Mouse (Mus musculus) liver, embryonic 15.5 days (tissue): Measurements from ENCODE around the gene Mpv17l2. TPM values are rescaled to one million over a fixed set of nuclear protein-coding genes. Genes with fewer than 3 reads are reported as not detected.

Experiments
- ATAC-seq: fragments of 200-750 bp; cut with Nextera tagmentation; 2 replicates; pipeline ENCODE4 v1.8.0; 2017; ENCODE audit warnings: moderate number of reproducible peaks, mild to moderate bottlenecking, moderate library complexity; ENCODE audit not compliant: insufficient read depth
- H3K27ac ChIP-seq: fragments of 300-500 bp; sonication (generic); replicated peaks from 2 replicates; pipeline ENCODE4 v1.5.1; 2015; ENCODE audit warnings: mild to moderate bottlenecking, inconsistent platforms
- H3K27me3 ChIP-seq: fragments of 300-500 bp; sonication (generic); 2 replicates; pipeline ENCODE4 v1.6.1; 2015; ENCODE audit warnings: mild to moderate bottlenecking, inconsistent platforms
- H3K36me3 ChIP-seq: fragments of 300-500 bp; sonication (generic); replicated peaks from 2 replicates; pipeline ENCODE4 v1.6.1; 2015; ENCODE audit warnings: moderate library complexity, mild to moderate bottlenecking, inconsistent platforms
- H3K4me1 ChIP-seq: fragments of 300-500 bp; sonication (generic); replicated peaks from 2 replicates; pipeline ENCODE4 v1.6.1; 2015; ENCODE audit warnings: inconsistent platforms
- H3K4me2 ChIP-seq: fragments of 300-500 bp; sonication (generic); 2 replicates; pipeline ENCODE4 v1.6.1; 2015; ENCODE audit warnings: moderate library complexity, mild to moderate bottlenecking, inconsistent platforms
- H3K4me3 ChIP-seq: fragments of 300-500 bp; sonication (generic); replicated peaks from 2 replicates; pipeline ENCODE4 v1.5.1; 2015; ENCODE audit warnings: mild to moderate bottlenecking, inconsistent platforms
- H3K9ac ChIP-seq: fragments of 300-500 bp; sonication (generic); 2 replicates; pipeline ENCODE4 v1.6.1; 2015; ENCODE audit warnings: moderate library complexity, mild to moderate bottlenecking, inconsistent platforms
- H3K9me3 ChIP-seq: fragments of 300-500 bp; sonication (generic); replicated peaks from 2 replicates; pipeline ENCODE4 v1.6.1; 2016; ENCODE audit warnings: inconsistent platforms
- WGBS: fragments of 180-500 bp; shearing (Covaris S2); methylation state at CpG from one replicate; pipeline ENCODE4 v1.1.7; 2015; ENCODE audit warnings: mixed read lengths; ENCODE audit not compliant: insufficient replicate concordance; 5-methylcytosine and 5-hydroxymethylcytosine counted together
- polyA plus RNA-seq: library from polyadenylated mRNA; unstranded; fragments of >200 nt; fragmentation: Nextera tagmentation; extraction: Ambion mirVana; gene quantifications from 2 replicates; pipeline ENCODE4 v1.2.1, GENCODE M21; 2015

The Mpv17l2 gene
- polyA plus RNA-seq, 1 experiment from 2014 or later, result 37.8 TPM

- Histone ChIP-seq H3K4me2 (no peak overlapping the region), H3K9me3 (no peaks in the 10 kb centered on the region), H3K4me1 (peaks cover 80% of the 10 kb centered on the region), H3K27ac (no peak overlapping the region), H3K9ac (no peak overlapping the region), H3K4me3 (no peak overlapping the region), H3K27me3 (peaks cover 70% of the 10 kb centered on the region), H3K36me3 (no peaks in the 10 kb centered on the region)
- ATAC-seq, result no peak
- whole genome bisulfite sequencing, result 56% methylated on average over 10 of the region's 10 CpGs
Observed at GRCm38 (mm10) chr8:70800648-70801047, 39.9 kb upstream of the Mpv17l2 start.

- H3K27ac ChIP-seq, result peak overlapping the region; percentile 58
Observed at GRCm38 (mm10) chr8:70798281-70798680, 37.5 kb upstream of the Mpv17l2 start.

DNA sequence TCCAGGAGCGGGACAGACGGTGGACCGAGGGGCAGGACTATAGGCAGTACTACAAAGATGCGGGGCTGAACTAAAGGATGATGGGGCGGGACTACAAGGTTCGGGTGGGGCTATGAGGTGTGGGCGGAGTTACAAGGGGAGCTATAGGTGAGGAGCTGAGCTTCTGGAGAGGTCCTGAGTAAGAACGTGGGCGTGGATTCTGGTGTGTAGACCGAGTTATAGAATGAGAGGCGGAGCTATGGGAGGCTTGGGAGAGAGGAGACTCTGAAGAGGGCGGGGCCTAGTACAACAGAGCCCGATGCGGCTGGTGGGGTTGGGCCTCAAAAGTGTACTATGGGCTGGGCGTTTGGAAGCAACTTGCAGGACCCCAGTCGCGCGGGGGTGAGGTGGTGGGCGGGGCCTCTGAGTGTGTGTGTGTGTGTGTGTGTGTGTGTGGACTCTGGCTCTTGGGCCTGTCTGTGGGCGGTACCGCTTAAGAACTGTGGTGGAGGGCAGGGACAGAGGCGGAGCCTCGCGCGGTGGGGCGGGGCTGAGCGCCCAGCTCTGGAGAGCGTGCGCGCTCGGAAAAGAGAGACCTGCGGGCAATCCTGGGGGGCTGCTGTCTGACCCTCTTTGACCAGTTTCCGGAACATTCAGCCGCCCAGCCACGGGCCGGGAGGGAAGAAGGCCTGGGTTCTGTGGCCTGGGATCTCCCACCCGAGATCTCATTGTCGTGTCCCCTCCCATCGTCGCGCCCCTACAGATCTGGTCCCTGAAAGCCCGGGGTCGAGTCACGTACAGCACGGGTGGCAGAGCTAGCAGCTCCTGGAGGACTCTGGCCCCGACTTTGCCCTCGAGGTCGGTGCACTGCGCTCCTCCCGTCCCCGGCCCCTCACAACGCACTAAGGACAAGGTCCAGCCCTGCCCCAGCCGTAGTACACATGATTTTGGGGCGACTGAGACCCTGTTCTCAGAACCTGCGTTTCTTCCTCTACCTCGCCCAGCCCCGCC, 36.6 kb upstream of the Mpv17l2 start:
- peaks cover 2% of the 10 kb centered on the region; the same call in 1 of the 2 replicates for H3K9me3 ChIP-seq

More at GRCm38 (mm10) chr8:70798281-70798680, 37.5 kb upstream of the Mpv17l2 start:
- Histone ChIP-seq H3K4me1 (peaks cover 65% of the 10 kb centered on the region), H3K4me3 (peak overlapping the region; percentile 64), H3K4me2 (peak overlapping the region; percentile 92), H3K36me3 (no peaks in the 10 kb centered on the region), H3K9me3 (no peaks in the 10 kb centered on the region), H3K9ac (no peak overlapping the region; the same call in 1 of the 2 replicates), H3K27me3 (peaks cover 77% of the 10 kb centered on the region)
- 16% methylated on average over 15 of the region's 15 CpGs for WGBS
- ATAC-seq, result no peak

DNA sequence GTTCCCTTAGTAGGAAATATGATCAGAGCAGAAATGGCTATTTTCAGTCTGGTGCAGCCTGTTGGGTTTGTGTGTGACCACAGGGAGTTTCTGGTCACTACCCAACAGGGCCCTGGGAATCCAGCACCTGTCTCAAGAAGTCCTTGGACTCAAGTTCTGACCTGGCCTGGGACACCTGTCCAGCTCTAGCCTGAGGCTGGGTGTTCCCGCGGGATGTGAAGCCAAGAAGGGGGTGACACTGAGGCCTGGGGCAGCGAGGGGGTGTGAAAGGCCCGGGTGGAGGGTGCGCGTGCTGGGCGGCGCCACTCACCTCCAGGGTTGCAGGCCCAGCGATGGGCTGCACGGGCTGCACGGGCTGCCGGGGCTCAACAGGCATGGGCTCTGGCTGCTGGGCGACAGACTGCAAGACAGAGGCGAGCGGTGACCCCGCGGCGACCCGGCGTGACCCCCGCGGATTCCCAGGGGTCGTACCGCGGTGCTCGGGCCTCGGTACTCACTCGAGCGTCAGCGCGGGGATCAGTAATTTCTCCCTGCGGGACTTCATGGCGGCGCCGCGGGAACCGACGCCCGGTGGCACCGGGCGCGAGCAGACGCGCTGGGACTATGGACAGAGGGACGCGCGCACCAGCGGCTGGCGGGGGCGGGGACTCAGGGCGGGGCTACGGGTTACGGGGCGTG, 35.8 kb upstream of the Mpv17l2 start:
- Histone ChIP-seq H3K4me1 (peaks cover 66% of the 10 kb centered on the region), H3K9ac (peak overlapping the region; percentile 63), H3K4me3 (peak overlapping the region; percentile 64), H3K4me2 (peak overlapping the region; percentile 92), H3K27ac (peak overlapping the region; percentile 39), H3K27me3 (peaks cover 79% of the 10 kb centered on the region), H3K36me3 (no peaks in the 10 kb centered on the region), H3K9me3 (peaks cover 3% of the 10 kb centered on the region; the same call in 1 of the 2 replicates)
- no peak for ATAC-seq
- WGBS, result 5% methylated on average over 54 of the region's 54 CpGs

More for the DNA sequence above, 36.6 kb upstream of the Mpv17l2 start:
- Histone ChIP-seq H3K27ac (peak overlapping the region; percentile 58; the same call in 1 of the 2 replicates), H3K36me3 (no peaks in the 10 kb centered on the region), H3K27me3 (peaks cover 83% of the 10 kb centered on the region), H3K9ac (peak overlapping the region; percentile 63), H3K4me3 (peak overlapping the region; percentile 64), H3K4me2 (peak overlapping the region; percentile 92), H3K4me1 (peaks cover 66% of the 10 kb centered on the region)
- WGBS, result 1% methylated on average over 56 of the region's 57 CpGs
- peak; percentile 82 for ATAC-seq

DNA sequence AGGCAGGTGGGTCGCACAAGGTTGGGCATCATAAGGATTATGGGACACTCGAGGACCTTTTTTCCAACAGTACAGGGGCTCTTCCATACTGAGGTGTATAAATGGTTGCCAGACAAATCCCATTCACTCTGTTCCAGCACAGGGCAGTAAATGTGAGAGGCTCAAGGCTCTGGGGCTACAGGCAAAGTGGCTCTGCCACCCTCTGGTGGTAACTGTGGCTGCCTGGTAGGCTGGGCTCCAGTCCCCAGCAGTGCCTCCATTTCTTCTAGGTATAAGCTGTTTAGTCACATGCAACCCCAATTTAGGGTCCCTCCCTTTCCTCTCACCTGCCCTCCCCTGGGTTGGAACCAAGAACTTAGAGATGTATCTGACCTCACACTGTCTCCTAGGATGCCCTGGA, 34.6 kb upstream of the Mpv17l2 start:
- no peak overlapping the region for H3K4me2 ChIP-seq
- H3K27ac ChIP-seq, result no peak overlapping the region
- peaks cover 69% of the 10 kb centered on the region for H3K27me3 ChIP-seq
- peaks cover 3% of the 10 kb centered on the region; the same call in 1 of the 2 replicates for H3K9me3 ChIP-seq
- H3K4me1 ChIP-seq, result peaks cover 69% of the 10 kb centered on the region
- ATAC-seq, result no peak
- WGBS, result 62% methylated on average over 2 of the region's 2 CpGs
- no peaks in the 10 kb centered on the region for H3K36me3 ChIP-seq
- no peak overlapping the region for H3K9ac ChIP-seq
- no peak overlapping the region for H3K4me3 ChIP-seq

DNA sequence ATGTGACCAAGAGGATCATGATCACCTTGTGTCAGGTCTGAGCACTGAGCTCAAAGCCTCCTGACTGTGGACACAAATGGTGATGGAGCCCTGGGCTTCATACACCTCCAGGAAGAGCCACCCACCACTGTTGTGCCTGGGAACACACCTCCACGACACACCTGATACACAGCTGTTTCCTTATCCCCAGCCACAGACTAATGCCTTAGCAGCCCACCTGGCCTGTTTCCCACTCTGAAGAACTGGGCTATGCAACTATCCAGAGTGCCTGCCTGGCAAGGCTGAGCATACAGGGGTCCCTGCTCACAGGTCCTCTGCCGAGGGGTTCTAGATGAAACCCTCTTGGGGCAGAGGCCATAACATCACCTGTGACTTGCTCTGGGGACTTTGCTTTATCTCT, 33.5 kb upstream of the Mpv17l2 start:
- 60% methylated on average over 2 of the region's 2 CpGs for WGBS
- no peak overlapping the region for H3K4me2 ChIP-seq
- peaks cover 3% of the 10 kb centered on the region; the same call in 1 of the 2 replicates for H3K9me3 ChIP-seq
- H3K27me3 ChIP-seq, result peaks cover 57% of the 10 kb centered on the region
- H3K4me3 ChIP-seq, result no peak overlapping the region
- H3K9ac ChIP-seq, result no peak overlapping the region
- peaks cover 8% of the 10 kb centered on the region for H3K36me3 ChIP-seq
- no peak overlapping the region for H3K27ac ChIP-seq
- H3K4me1 ChIP-seq, result peaks cover 80% of the 10 kb centered on the region
- no peak for ATAC-seq

- Histone ChIP-seq H3K27me3 (peaks cover 42% of the 10 kb centered on the region), H3K9me3 (peaks cover 3% of the 10 kb centered on the region; the same call in 1 of the 2 replicates), H3K4me1 (peaks cover 86% of the 10 kb centered on the region), H3K4me3 (peak overlapping the region; percentile 72), H3K27ac (peak overlapping the region; percentile 45; the same call in 1 of the 2 replicates), H3K4me2 (peak overlapping the region; percentile 93), H3K9ac (no peak overlapping the region), H3K36me3 (peaks cover 23% of the 10 kb centered on the region)
- peak; percentile 0; the same call in 1 of the 2 replicates for ATAC-seq
- WGBS, result 1% methylated on average over 20 of the region's 20 CpGs
Observed at GRCm38 (mm10) chr8:70792700-70793099, 32.0 kb upstream of the Mpv17l2 start.

- Histone ChIP-seq H3K36me3 (peaks cover 28% of the 10 kb centered on the region), H3K27me3 (peaks cover 36% of the 10 kb centered on the region)
- WGBS, result under 1% methylated on average over 58 of the region's 58 CpGs
Observed at GRCm38 (mm10) chr8:70791975-70792691, 31.4 kb upstream of the Mpv17l2 start.

GRCm38 (mm10) chr8:70791294-70791701, 30.6 kb upstream of the Mpv17l2 start:
- Histone ChIP-seq H3K27me3 (peaks cover 32% of the 10 kb centered on the region), H3K36me3 (peaks cover 37% of the 10 kb centered on the region), H3K4me3 (peak overlapping the region; percentile 72), H3K27ac (peak overlapping the region; percentile 80), H3K9ac (peak overlapping the region; percentile 89), H3K4me1 (peaks cover 81% of the 10 kb centered on the region), H3K4me2 (peak overlapping the region; percentile 93), H3K9me3 (peaks cover 3% of the 10 kb centered on the region; the same call in 1 of the 2 replicates)
- WGBS, result 13% methylated on average over 7 of the region's 7 CpGs
- ATAC-seq, result no peak

More at GRCm38 (mm10) chr8:70791975-70792691, 31.4 kb upstream of the Mpv17l2 start:
- peaks cover 3% of the 10 kb centered on the region; the same call in 1 of the 2 replicates for H3K9me3 ChIP-seq
- peak overlapping the region; percentile 80 for H3K27ac ChIP-seq
- peaks cover 85% of the 10 kb centered on the region for H3K4me1 ChIP-seq
- peak overlapping the region; percentile 89 for H3K9ac ChIP-seq
- peak overlapping the region; percentile 93 for H3K4me2 ChIP-seq
- H3K4me3 ChIP-seq, result peak overlapping the region; percentile 72
- ATAC-seq, result peak; percentile 39

DNA sequence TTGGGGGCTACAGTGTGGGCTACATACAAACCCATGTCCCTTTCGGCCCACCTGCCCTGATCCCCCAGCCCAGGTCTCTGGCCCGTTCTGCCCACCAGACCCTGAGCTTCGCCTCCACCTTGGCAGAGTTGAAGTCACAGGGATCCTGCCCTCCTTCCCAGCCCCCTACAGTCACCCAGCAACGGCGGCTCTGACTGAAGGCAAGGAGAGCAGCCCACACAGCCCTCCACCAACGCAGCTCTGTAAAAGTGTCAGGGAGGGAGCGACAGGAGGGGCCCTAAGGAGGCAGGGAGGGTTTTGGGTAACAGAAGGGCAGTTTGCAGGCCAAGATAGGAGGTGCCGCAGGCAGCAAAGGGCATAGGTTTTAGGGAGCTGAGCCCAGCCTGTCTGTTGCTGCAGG, 30.1 kb upstream of the Mpv17l2 start:
- peak overlapping the region; percentile 93 for H3K4me2 ChIP-seq
- peak overlapping the region; percentile 72 for H3K4me3 ChIP-seq
- 44% methylated on average over 8 of the region's 8 CpGs for WGBS
- peak overlapping the region; percentile 38 for H3K27ac ChIP-seq
- H3K27me3 ChIP-seq, result peaks cover 27% of the 10 kb centered on the region
- peaks cover 3% of the 10 kb centered on the region; the same call in 1 of the 2 replicates for H3K9me3 ChIP-seq
- no peak for ATAC-seq
- H3K36me3 ChIP-seq, result peaks cover 41% of the 10 kb centered on the region
- H3K9ac ChIP-seq, result peak overlapping the region; percentile 89
- H3K4me1 ChIP-seq, result peaks cover 81% of the 10 kb centered on the region
